Mouse (Mus musculus) 3134 (cell line): ENCODE results near the gene Icam1.
"Not testable (repeated sequence)": the region's sequence is repeated elsewhere in the genome, so short reads cannot be mapped to it uniquely, and the experiment has no call there.

ENCODE experiments used
- DNase-seq: peaks from one replicate; pipeline ENCODE4 v3.0.0-alpha.2; 2011; ENCODE audit warnings: low spot score; ENCODE audit not compliant: insufficient read length; ENCODE audit errors: extremely low read depth

Icam1 gene

GRCm38 (mm10) chr9:21043563-21043962 lies 27.8 kb downstream of the Icam1 start:
- DNase-seq: no peak

DNA sequence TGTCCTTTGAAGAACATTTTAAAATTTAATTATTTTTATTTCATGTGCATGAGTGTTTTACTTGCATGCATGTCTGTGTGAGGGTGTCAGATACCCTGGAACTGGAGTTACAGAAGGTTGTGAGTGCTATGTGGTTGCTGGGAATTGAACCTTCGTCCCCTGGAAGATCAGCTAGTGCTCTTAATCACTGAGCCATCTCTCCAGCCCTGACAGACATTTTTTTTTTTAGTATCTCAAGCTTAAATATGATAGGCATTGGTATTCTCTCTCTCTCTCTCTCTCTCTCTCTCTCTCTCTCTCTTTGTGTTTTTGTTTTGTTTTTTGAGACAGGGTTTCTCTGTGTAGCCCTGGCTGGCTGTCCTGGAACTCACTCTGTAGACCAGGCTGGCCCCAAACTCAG lies 29.0 kb downstream of the Icam1 start:
- DNase-seq: not testable (repeated sequence)

DNA sequence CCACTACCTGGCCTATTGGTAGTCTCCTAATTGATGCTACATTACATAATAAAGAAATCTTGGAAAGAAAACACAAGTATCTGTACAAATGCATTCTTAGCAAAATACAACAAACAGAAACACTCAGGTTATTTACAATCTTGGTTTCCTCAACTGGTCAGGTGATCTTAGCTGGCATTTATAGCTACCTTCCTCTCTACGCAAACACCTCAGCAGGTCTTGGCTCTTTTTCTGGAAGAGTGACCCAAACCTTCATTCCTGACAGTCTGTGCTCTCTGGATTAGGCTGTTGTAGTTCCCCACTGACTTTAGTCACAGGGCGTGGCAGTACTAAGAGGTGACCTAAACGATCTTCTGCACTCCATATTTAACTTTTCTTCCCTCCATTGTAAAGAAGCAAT lies 29.4 kb downstream of the Icam1 start:
- no peak for DNase-seq

DNA sequence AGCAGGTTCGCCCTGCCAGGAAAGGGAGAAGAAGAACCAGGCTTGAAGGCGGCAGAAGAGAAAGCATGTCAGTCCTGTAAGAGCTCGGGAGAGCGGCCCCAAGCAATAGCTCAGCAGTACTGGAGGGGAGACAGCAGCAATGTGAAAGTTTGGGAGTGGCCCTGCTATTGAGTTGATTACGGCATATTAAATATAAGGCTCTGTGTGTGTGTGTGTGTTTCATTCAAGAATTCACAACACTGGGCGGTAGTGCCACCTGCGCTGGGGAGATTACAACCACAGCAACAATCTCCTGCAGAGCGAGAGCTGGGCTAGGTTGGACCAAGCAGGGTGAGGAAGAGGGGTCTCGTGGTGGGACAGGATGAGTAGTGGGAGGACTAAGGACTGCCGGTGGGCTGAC lies 35.8 kb downstream of the Icam1 start:
- DNase-seq: no peak

DNA sequence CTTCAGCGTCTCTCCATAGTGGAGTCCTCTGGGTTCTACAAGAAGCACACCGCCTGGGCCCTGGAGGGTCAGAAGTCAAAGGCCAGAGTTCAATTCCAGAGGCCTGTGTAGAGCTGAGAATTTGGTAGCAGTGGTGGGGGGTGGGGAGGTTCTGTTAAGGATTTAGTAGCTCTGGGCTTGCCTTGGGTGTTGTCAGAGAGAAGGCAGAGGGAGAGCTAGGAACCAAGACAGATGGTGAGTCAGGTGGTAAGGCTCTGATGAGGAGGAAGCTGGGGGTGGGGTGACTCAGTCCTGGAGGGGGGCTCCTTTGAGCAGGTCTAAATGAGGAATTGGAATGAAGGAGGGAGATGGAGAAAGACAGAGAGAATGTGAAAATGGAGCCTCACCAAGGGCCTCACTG lies 47.1 kb downstream of the Icam1 start:
- DNase-seq: no peak

- no peak for DNase-seq
Observed at GRCm38 (mm10) chr9:21067006-21067684, 51.4 kb downstream of the Icam1 start, which contains the start of gene Zglp1. Gene Zglp1, minus strand, starts transcription at chr9:21067093.

DNA sequence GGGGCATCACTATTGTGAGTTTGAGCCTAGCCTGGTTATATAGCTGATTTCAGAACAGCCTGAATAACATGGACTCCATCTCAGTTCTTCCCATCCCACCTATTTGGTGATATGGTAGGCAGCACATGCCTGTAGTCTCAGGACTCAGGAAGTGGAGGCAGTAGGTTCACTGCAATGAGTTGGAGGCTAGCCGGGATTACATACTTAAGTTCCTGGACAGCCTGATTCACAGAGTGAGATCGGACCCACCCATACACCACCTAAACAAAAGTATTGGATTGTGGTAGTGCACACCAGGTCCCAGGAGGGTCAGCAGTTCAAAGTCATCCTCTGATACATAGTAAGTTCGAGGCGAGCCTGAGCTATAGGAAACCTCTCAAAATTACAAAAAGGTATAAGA lies 56.9 kb downstream of the Icam1 start:
- peak; percentile 28 for DNase-seq

DNA sequence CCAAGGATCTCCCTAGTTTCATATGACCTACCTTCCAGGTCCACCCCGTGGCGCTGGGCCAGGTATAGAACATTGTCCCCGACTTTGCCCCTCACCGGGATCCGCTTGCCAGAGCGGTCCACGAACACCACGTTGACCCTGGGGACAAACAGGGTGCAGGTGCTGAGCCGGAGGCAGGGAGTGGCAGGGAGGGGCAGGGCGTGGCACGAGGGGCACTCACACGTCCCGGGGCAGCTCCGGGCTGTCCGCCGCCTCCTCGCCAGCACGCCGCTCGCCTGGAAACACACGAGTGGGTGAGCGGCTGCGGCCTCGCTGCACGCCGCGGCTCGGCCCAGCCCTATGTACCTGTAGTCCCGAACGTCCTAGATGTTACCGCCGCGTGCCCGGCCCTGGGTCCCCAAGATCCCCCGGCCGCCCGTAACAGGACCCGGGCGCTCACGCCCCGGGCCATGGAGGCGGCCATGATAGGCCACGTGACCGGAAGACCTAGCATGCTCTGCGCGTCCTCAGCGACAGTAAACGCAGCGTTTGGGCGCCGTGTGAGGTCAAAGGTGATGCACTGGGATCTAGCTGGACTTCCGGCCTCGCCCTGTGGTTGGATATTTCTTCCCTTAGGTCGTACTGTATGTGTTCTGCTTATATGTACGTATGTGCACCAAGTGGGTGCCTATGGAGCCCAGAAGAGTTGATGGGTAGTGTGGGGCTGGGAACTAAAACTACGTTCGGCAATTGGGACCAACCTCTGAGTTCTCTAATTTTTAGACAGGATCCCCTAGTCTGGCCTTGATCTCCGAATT lies 57.5 kb downstream of the Icam1 start, which contains the start of the genes Gm49373 and Fdx1l:
Gm49373 (minus strand) TSS at position 53 of the 797 bp plus-strand sequence.
Fdx1l (minus strand) TSS at position 571 of the 797 bp plus-strand sequence.
- peak; percentile 89 for DNase-seq

GRCm38 (mm10) chr9:21074173-21074572 lies 58.4 kb downstream of the Icam1 start:
- no peak for DNase-seq

DNA sequence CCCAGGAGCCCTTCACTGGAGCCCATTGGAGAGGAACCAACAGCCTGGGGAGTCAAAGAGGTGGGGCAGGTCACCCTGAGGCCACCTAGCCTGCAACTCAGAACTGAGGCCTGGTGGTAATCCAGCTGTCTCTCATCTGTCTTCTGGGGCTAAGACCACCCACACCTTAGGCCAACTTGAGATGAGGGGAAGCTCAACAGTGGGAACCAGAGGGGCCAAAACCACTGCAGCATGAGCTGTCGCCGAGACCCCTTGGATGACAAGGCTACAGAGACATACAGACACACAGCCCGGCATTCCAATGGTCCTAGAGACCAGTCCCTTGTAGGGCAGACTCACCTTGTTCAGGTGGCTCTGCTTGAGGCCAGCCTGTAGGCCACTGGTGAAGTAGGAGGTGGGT lies 59.8 kb downstream of the Icam1 start:
- DNase-seq: no peak
